Mouse (Mus musculus) heart, adult 2 months (tissue): ENCODE measurements around the gene Scamp3. TPM values are rescaled to one million over a fixed set of nuclear protein-coding genes. Genes with fewer than 3 reads are reported as not detected.

Experiments
- DNase-seq, 2 experiments: peaks; one replicate each; pipeline ENCODE4 v3.0.0; 2021
- H3K27ac ChIP-seq: fragments of 200-600 bp; 2 replicates; pipeline ENCODE4 v1.8.1; 2022
- H3K27me3 ChIP-seq: fragments of 200-500 bp; 2 replicates; pipeline ENCODE4 v1.6.1; 2012; ENCODE audit warnings: mild to moderate bottlenecking, low read length, inconsistent platforms, mixed read lengths; ENCODE audit not compliant: control insufficient read depth, insufficient read depth
- H3K36me3 ChIP-seq: fragments of 200-500 bp; 2 replicates; pipeline ENCODE4 v1.6.1; 2012; ENCODE audit warnings: low read length, inconsistent platforms; ENCODE audit not compliant: control insufficient read depth, insufficient read depth
- H3K4me1 ChIP-seq: fragments of 200-500 bp; 2 replicates; pipeline ENCODE4 v1.6.1; 2011; ENCODE audit warnings: low read length; ENCODE audit not compliant: control insufficient read depth, insufficient read depth
- H3K4me3 ChIP-seq: fragments of 200-600 bp; 2 replicates; pipeline ENCODE4 v1.8.1; 2022
- H3K79me2 ChIP-seq: fragments of 200-500 bp; replicated peaks from 2 replicates; pipeline ENCODE4 v1.6.1; 2012; ENCODE audit warnings: mild to moderate bottlenecking, inconsistent platforms, low read length, moderate library complexity, mixed read lengths; ENCODE audit not compliant: control insufficient read depth, insufficient read depth
- H3K9ac ChIP-seq: fragments of 200-500 bp; 2 replicates; pipeline ENCODE4 v1.6.1; 2012; ENCODE audit warnings: low read depth, mild to moderate bottlenecking, control low read depth, inconsistent platforms, low read length, mixed read lengths
- CTCF ChIP-seq: fragments of 200-600 bp; IDR thresholded peaks from 2 replicates; pipeline ENCODE4 v1.8.1; 2022; ENCODE audit warnings: antibody characterized with exemption, mild to moderate bottlenecking, moderate library complexity
- EP300 ChIP-seq: fragments of 200-500 bp; IDR thresholded peaks from 2 replicates; pipeline ENCODE4 v1.6.1; 2011; ENCODE audit warnings: low read depth, low read length, control low read depth; ENCODE audit not compliant: insufficient read depth
- POLR2A ChIP-seq: fragments of 200-500 bp; IDR thresholded peaks from 2 replicates; pipeline ENCODE4 v1.6.1; 2011; ENCODE audit warnings: mild to moderate bottlenecking, low read depth, low read length, control low read depth; ENCODE audit not compliant: insufficient read depth
- WGBS: fragments of 180-500 bp; shearing (Covaris S2); methylation state at CpG from one replicate; pipeline ENCODE4 v1.1.7; 2018; 5-methylcytosine and 5-hydroxymethylcytosine counted together
- intact Hi-C: fragments of 180-260 bp; cut with DNase I; formaldehyde crosslinking; loops from one replicate; pipeline ENCODE4 v1.15.1; 2025
- polyA plus RNA-seq: library from polyadenylated mRNA; depleted of rRNA; stranded (reverse); fragments of >200 nt; gene quantifications from 2 replicates; pipeline ENCODE4 v1.2.3, GENCODE M21; 2012
- total RNA-seq, 2 experiments: library from RNA; stranded (reverse); gene quantifications; 2 replicates each; pipeline ENCODE4 v1.2.3; 2021

Scamp3 gene
- total and polyA plus RNA-seq, 3 experiments = 44.5 to 108 (median 54.7) TPM

- WGBS = under 1% methylated on average over 73 of the region's 79 CpGs
- TF ChIP-seq EP300 (no peak), CTCF (no peak), POLR2A (peak; percentile 93)
- no peaks in the 10 kb centered on the region; the same call in 1 of the 2 replicates for H3K79me2 ChIP-seq
- H3K4me3 ChIP-seq = peak within 1 kb of the TSS; percentile 68
- H3K27ac ChIP-seq = peak within 1 kb of the TSS; percentile 93
- H3K27me3 ChIP-seq = no peaks in the 10 kb centered on the region
- H3K36me3 ChIP-seq = no peaks in the 10 kb centered on the region; the same call in 1 of the 2 replicates
- peaks cover 2% of the 10 kb centered on the region for H3K4me1 ChIP-seq
- H3K9ac ChIP-seq = peak within 1 kb of the TSS; percentile 90
- intact Hi-C loops = loop anchor here (2.0 to 10.0 kb wide), 2 partner anchors 50 to 220 kb away; partner anchors contain the start of gene Thbs3
- DNase-seq = peak; percentile 97
Measured at GRCm38 (mm10) chr3:89164506-89165267, 12.6 kb upstream of the Scamp3 start, which contains the start of gene Clk2. TSS of gene Clk2 (plus strand) at chr3:89164795.

- no peaks in the 10 kb centered on the region; the same call in 1 of the 2 replicates for H3K79me2 ChIP-seq
- H3K4me1 ChIP-seq = peaks cover 2% of the 10 kb centered on the region
- no peaks in the 10 kb centered on the region for H3K27me3 ChIP-seq
- WGBS = 13% methylated on average over 12 of the region's 12 CpGs
- peak overlapping the region; percentile 68 for H3K4me3 ChIP-seq
- DNase-seq = no peak
- peak overlapping the region; percentile 90 for H3K9ac ChIP-seq
- TF ChIP-seq CTCF (no peak), EP300 (no peak), POLR2A (no peak)
- intact Hi-C loops = loop anchor here (2.0 to 10.0 kb wide), 2 partner anchors 49 to 221 kb away; partner anchors contain the start of gene Thbs3
- peak overlapping the region; percentile 93 for H3K27ac ChIP-seq
- H3K36me3 ChIP-seq = no peaks in the 10 kb centered on the region; the same call in 1 of the 2 replicates
Measured at GRCm38 (mm10) chr3:89165268-89165870, 11.9 kb upstream of the Scamp3 start.

GRCm38 (mm10) chr3:89166945-89167344 is 10.3 kb upstream of the Scamp3 start:
- Histone ChIP-seq H3K36me3 (no peaks in the 10 kb centered on the region; the same call in 1 of the 2 replicates), H3K4me1 (peaks cover 2% of the 10 kb centered on the region), H3K4me3 (no peak overlapping the region), H3K27me3 (no peaks in the 10 kb centered on the region), H3K9ac (no peak overlapping the region), H3K79me2 (no peaks in the 10 kb centered on the region; the same call in 1 of the 2 replicates), H3K27ac (no peak overlapping the region)
- DNase-seq = no peak
- intact Hi-C loops = loop anchor here (10.0 kb wide), 1 partner anchor 222 kb away; no protein-coding TSS in a partner anchor
- WGBS = 89% methylated on average over 19 of the region's 19 CpGs
- TF ChIP-seq EP300 (no peak), CTCF (no peak), POLR2A (no peak)

- Histone ChIP-seq H3K4me3 (no peak overlapping the region), H3K36me3 (no peaks in the 10 kb centered on the region; the same call in 1 of the 2 replicates), H3K79me2 (no peaks in the 10 kb centered on the region), H3K27me3 (no peaks in the 10 kb centered on the region), H3K4me1 (peaks cover 2% of the 10 kb centered on the region), H3K27ac (no peak overlapping the region), H3K9ac (no peak overlapping the region)
- WGBS = 94% methylated on average over 11 of the region's 11 CpGs
- no peak for TF ChIP-seq POLR2A
- no peak for TF ChIP-seq CTCF
- TF ChIP-seq EP300 = no peak
- DNase-seq = no peak
- intact Hi-C loops = loop anchor here (10.0 kb wide), 1 partner anchor 620 kb away; the partner anchor contains the start of genes Lamtor2 and Ubqln4
Measured at GRCm38 (mm10) chr3:89174844-89175243, 2.4 kb upstream of the Scamp3 start.

GRCm38 (mm10) chr3:89175544-89175943 is 1.7 kb upstream of the Scamp3 start:
- no peak for TF ChIP-seq CTCF
- no peak for TF ChIP-seq POLR2A
- no peak for TF ChIP-seq EP300
- no peak overlapping the region for H3K4me3 ChIP-seq
- H3K9ac ChIP-seq = no peak overlapping the region
- intact Hi-C loops = loop anchor here (10.0 kb wide), 1 partner anchor 621 kb away; the partner anchor contains the start of genes Lamtor2 and Ubqln4
- DNase-seq = no peak
- peaks cover 2% of the 10 kb centered on the region for H3K4me1 ChIP-seq
- no peaks in the 10 kb centered on the region for H3K79me2 ChIP-seq
- H3K27me3 ChIP-seq = no peaks in the 10 kb centered on the region
- H3K27ac ChIP-seq = no peak overlapping the region
- no peaks in the 10 kb centered on the region; the same call in 1 of the 2 replicates for H3K36me3 ChIP-seq
- WGBS = 86% methylated on average over 10 of the region's 10 CpGs

- Histone ChIP-seq H3K27ac (no peak overlapping the region), H3K4me3 (no peak overlapping the region), H3K4me1 (peaks cover 2% of the 10 kb centered on the region), H3K36me3 (no peaks in the 10 kb centered on the region; the same call in 1 of the 2 replicates), H3K79me2 (no peaks in the 10 kb centered on the region), H3K9ac (no peak overlapping the region), H3K27me3 (no peaks in the 10 kb centered on the region)
- intact Hi-C loops = loop anchor here (2.0 to 10.0 kb wide), 2 partner anchors 36 to 622 kb away; partner anchors contain the start of genes Lamtor2 and Ubqln4
- no peak for DNase-seq
- TF ChIP-seq EP300 (no peak), CTCF (no peak), POLR2A (no peak)
- 87% methylated on average over 7 of the region's 7 CpGs for WGBS
Measured at GRCm38 (mm10) chr3:89176421-89176820, 852 bp upstream of the Scamp3 start.
